Mouse (Mus musculus): ENCODE data around the gene Fam53b. TPM values are rescaled to one million over a fixed set of nuclear protein-coding genes. Genes with fewer than 3 reads are reported as not detected.

The Fam53b gene
- polyA plus RNA-seq, 1 experiment from 2014 or later, result 36.0 TPM

DNA sequence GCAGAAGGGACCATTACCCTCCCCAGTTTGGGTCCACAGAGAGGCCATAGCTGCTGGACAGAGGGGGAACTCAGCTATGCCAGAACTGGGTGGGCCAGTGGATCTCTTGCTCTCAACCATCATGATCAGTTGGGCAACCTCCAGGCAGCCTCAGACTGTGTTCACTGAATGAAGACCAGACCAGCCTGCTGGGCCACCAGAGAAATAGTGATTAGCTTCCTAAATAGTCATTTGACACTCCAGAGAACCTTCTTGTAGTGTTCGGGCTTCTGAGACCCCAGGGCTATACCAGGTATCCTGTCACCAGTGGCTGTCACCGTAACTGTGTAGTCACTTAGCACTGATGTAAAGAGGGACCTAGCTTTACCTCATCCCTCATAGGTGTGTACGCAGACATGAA lies 131.3 kb downstream of the Fam53b start:
- H3K4me1 ChIP-seq (replicated peaks; ENCODE audit: control insufficient read depth, insufficient read depth, low read length), result peaks cover under 1% of the 10 kb centered on the region
- 88% methylated on average over 3 of the region's 3 CpGs for WGBS
- no peaks in the 10 kb centered on the region for H3K9me3 ChIP-seq (ENCODE audit: control insufficient read depth, low read length)

DNA sequence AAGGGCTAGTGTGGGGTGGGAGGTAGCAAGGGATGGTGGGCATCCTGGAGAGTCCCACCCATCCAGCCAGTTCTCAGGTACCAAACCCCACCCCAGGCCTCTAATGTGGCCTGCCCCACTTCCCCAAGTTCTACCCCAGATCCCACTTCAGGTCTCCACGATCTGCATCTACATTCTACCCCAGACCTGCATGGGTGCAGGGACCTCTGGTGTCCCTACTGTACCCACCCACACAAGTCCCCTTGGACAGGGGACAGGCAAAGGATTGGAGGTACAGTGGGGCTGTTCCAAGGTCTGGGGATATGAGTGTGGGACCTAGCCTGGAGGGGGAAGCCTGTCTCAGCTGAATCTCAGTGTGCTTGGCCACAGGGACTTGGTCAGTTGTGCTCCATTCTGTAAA lies 131.9 kb downstream of the Fam53b start:
- Histone ChIP-seq H3K9me3 (ENCODE audit: control insufficient read depth, low read length) (no peaks in the 10 kb centered on the region), H3K36me3 (ENCODE audit: control insufficient read depth, insufficient read depth, low read length) (no peaks in the 10 kb centered on the region), H3K4me1 (replicated peaks; ENCODE audit: control insufficient read depth, insufficient read depth, low read length) (no peaks in the 10 kb centered on the region; the same call in 1 of the 2 replicates), H3K27me3 (ENCODE audit: control insufficient read depth, insufficient read depth, low read depth, low read length) (no peaks in the 10 kb centered on the region), H3K4me2 (ENCODE audit: low read depth, low read length) (no peak overlapping the region), H3K27ac (ENCODE audit: low read length) (no peak overlapping the region), H3K4me3 (ENCODE audit: low read length) (no peak overlapping the region), H3K9ac (ENCODE audit: low read length) (no peak overlapping the region)
- ATAC-seq (ENCODE audit: low read depth), result no peak
- 76% methylated on average over 1 of the region's 1 CpGs for WGBS

More for the DNA sequence above, 131.3 kb downstream of the Fam53b start:
- H3K4me2 ChIP-seq (ENCODE audit: low read depth, low read length), result no peak overlapping the region
- no peak overlapping the region for H3K4me3 ChIP-seq (ENCODE audit: low read length)
- H3K27me3 ChIP-seq (ENCODE audit: control insufficient read depth, insufficient read depth, low read depth, low read length), result no peaks in the 10 kb centered on the region
- H3K36me3 ChIP-seq (ENCODE audit: control insufficient read depth, insufficient read depth, low read length), result no peaks in the 10 kb centered on the region
- no peak overlapping the region for H3K27ac ChIP-seq (ENCODE audit: low read length)
- H3K9ac ChIP-seq (ENCODE audit: low read length), result no peak overlapping the region
- ATAC-seq (ENCODE audit: low read depth), result no peak

DNA sequence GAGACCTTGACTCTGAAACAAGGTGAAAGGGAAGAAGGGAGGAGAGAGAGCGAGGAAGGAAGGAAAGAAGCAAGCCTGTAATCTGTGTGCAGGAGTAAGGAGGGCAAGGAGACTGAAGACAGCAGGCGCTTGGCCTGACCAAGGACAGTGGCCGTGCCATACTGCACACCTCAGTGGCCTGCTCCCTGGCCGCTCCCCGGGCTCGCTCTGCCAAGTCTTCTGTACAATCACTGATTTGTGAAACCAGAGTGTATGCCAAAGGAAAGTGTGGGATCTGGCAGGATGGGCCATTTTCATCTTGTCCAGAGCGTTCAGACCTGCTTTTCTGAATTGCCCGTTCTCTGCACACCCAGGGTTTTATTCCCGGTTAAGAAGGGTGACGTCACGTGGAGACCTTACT lies 132.4 kb downstream of the Fam53b start:
- no peaks in the 10 kb centered on the region; the same call in 1 of the 2 replicates for H3K4me1 ChIP-seq (replicated peaks; ENCODE audit: control insufficient read depth, insufficient read depth, low read length)
- H3K27ac ChIP-seq (ENCODE audit: low read length), result no peak overlapping the region
- no peaks in the 10 kb centered on the region for H3K27me3 ChIP-seq (ENCODE audit: control insufficient read depth, insufficient read depth, low read depth, low read length)
- WGBS, result 86% methylated on average over 11 of the region's 11 CpGs
- H3K4me2 ChIP-seq (ENCODE audit: low read depth, low read length), result no peak overlapping the region
- H3K9ac ChIP-seq (ENCODE audit: low read length), result no peak overlapping the region
- H3K9me3 ChIP-seq (ENCODE audit: control insufficient read depth, low read length), result no peaks in the 10 kb centered on the region
- ATAC-seq (ENCODE audit: low read depth), result no peak
- H3K4me3 ChIP-seq (ENCODE audit: low read length), result no peak overlapping the region
- H3K36me3 ChIP-seq (ENCODE audit: control insufficient read depth, insufficient read depth, low read length), result no peaks in the 10 kb centered on the region

DNA sequence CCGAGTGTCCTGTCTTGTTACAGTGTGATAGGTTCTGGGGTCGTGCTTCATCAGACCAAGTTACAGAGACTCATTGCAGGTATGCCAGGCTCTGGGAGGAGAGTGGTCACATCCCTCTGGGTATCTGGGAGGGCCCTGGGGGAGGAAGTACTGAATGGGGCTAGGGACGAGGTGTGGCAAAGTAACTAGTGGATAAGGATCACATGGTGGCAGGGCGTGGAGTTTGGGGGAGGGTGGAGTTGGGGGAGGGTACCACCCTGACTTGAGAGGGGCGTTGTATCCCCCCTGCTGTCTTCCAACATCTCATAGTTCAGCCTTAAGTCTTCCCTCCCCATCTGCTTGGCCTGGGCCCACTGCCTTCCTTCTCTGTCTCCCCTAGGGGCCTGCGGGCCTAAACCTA lies 134.1 kb downstream of the Fam53b start:
- H3K9me3 ChIP-seq (ENCODE audit: control insufficient read depth, low read length), result no peaks in the 10 kb centered on the region
- WGBS, result 70% methylated on average over 6 of the region's 6 CpGs
- H3K9ac ChIP-seq (ENCODE audit: low read length), result no peak overlapping the region
- no peak overlapping the region for H3K4me2 ChIP-seq (ENCODE audit: low read depth, low read length)
- no peaks in the 10 kb centered on the region for H3K36me3 ChIP-seq (ENCODE audit: control insufficient read depth, insufficient read depth, low read length)
- no peak overlapping the region for H3K27ac ChIP-seq (ENCODE audit: low read length)
- no peaks in the 10 kb centered on the region; the same call in 1 of the 2 replicates for H3K4me1 ChIP-seq (replicated peaks; ENCODE audit: control insufficient read depth, insufficient read depth, low read length)
- no peak overlapping the region for H3K4me3 ChIP-seq (ENCODE audit: low read length)
- H3K27me3 ChIP-seq (ENCODE audit: control insufficient read depth, insufficient read depth, low read depth, low read length), result no peaks in the 10 kb centered on the region
- ATAC-seq (ENCODE audit: low read depth), result no peak

DNA sequence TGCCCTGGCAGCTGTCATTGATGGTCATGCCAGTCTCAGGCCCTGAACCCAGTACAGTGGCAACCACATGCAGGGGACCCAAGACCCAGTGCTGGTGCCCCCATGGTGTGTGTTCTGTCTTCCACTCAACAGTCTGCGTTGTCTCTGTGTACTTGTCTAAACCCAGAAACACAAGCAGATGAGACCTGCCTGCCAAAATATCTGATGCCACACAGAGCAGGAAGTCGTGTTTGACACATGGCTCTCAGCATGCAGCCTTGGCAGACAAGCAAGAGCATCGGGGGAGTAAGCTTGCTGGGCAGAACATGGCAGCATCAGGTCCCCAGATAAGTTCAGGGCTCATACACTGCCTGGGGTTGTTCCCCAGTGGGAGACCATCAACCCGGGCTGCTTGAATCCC lies 134.6 kb downstream of the Fam53b start:
- Histone ChIP-seq H3K36me3 (ENCODE audit: control insufficient read depth, insufficient read depth, low read length) (no peaks in the 10 kb centered on the region), H3K9me3 (ENCODE audit: control insufficient read depth, low read length) (no peaks in the 10 kb centered on the region), H3K4me3 (ENCODE audit: low read length) (no peak overlapping the region), H3K27me3 (ENCODE audit: control insufficient read depth, insufficient read depth, low read depth, low read length) (no peaks in the 10 kb centered on the region), H3K4me2 (ENCODE audit: low read depth, low read length) (no peak overlapping the region), H3K4me1 (replicated peaks; ENCODE audit: control insufficient read depth, insufficient read depth, low read length) (no peaks in the 10 kb centered on the region; the same call in 1 of the 2 replicates), H3K9ac (ENCODE audit: low read length) (no peak overlapping the region), H3K27ac (ENCODE audit: low read length) (no peak overlapping the region)
- 64% methylated on average over 4 of the region's 4 CpGs for WGBS
- no peak for ATAC-seq (ENCODE audit: low read depth)

DNA sequence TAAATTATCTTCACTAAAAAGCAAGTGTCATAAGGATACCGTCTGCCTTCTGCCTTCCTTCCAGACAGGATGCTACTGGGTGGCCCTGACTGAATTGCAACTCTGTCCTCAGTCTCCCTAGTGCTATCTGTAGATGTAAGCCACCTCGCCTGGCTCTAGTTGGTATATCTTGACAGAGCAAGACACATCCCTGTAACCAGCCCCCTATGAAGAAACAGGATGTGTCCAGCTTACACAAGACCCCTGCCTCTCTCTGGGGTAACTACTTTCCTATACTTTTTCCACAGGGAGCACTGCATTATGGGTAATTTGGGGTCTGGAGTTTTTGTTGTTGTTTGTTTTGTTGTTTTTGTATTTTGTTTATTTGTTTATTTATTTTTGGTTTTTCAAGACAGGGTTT lies 137.8 kb downstream of the Fam53b start:
- WGBS, result 87% methylated on average over 2 of the region's 2 CpGs
- no peak for ATAC-seq (ENCODE audit: low read depth)
- Histone ChIP-seq H3K27me3 (ENCODE audit: control insufficient read depth, insufficient read depth, low read depth, low read length) (no peaks in the 10 kb centered on the region), H3K4me1 (replicated peaks; ENCODE audit: control insufficient read depth, insufficient read depth, low read length) (peaks cover 12% of the 10 kb centered on the region), H3K4me3 (ENCODE audit: low read length) (no peak overlapping the region), H3K36me3 (ENCODE audit: control insufficient read depth, insufficient read depth, low read length) (no peaks in the 10 kb centered on the region), H3K27ac (ENCODE audit: low read length) (no peak overlapping the region), H3K4me2 (ENCODE audit: low read depth, low read length) (no peak overlapping the region), H3K9ac (ENCODE audit: low read length) (no peak overlapping the region), H3K9me3 (ENCODE audit: control insufficient read depth, low read length) (no peaks in the 10 kb centered on the region)

DNA sequence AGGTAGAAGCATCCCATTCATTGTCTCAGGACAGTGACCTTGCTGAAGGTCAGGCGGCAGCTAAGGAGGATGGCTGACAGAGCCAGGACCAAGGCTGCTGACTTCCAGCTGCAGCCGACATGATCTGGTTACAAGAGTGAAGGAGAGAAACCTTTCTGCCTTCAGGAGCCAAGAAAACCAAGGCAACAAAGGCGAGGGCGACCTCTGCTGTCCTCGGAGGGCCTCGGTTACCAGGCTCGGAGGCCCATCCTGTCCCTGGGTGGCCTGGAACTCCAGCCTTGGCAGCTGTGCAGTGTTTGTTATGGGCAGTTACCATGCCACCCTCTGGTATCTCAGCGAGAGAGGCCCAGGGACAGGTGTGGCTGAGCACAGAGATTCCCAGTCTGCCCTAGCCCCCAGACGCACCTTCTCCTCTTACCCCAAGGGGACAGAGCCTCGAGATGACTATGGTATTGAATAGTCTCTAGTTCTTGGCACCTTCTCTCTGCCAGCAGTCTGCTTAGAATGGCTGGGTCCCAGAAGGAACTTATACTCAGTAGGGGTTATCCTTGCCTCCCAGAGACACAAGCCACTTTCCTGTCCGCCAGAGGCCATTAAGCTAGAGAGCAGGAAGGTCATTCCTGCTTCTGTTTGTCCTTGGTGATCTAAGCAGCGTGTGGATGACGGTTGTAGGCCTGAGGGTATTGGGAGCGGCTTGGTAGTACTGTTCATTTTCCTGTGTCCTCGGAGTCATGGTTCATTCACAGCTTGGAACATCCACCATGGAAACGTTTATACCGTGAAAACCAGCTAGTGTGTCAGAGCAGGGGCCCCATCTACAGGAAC lies 139.5 kb downstream of the Fam53b start:
- peaks cover 22% of the 10 kb centered on the region for H3K4me1 ChIP-seq (replicated peaks; ENCODE audit: control insufficient read depth, insufficient read depth, low read length)
- no peaks in the 10 kb centered on the region for H3K36me3 ChIP-seq (ENCODE audit: control insufficient read depth, insufficient read depth, low read length)
- no peak overlapping the region for H3K4me3 ChIP-seq (ENCODE audit: low read length)
- H3K9ac ChIP-seq (ENCODE audit: low read length), result no peak overlapping the region
- ATAC-seq (ENCODE audit: low read depth), result peak; percentile 44
- H3K9me3 ChIP-seq (ENCODE audit: control insufficient read depth, low read length), result no peaks in the 10 kb centered on the region
- 50% methylated on average over 17 of the region's 17 CpGs for WGBS
- no peak overlapping the region for H3K27ac ChIP-seq (ENCODE audit: low read length)
- no peak overlapping the region for H3K4me2 ChIP-seq (ENCODE audit: low read depth, low read length)
- no peaks in the 10 kb centered on the region for H3K27me3 ChIP-seq (ENCODE audit: control insufficient read depth, insufficient read depth, low read depth, low read length)

DNA sequence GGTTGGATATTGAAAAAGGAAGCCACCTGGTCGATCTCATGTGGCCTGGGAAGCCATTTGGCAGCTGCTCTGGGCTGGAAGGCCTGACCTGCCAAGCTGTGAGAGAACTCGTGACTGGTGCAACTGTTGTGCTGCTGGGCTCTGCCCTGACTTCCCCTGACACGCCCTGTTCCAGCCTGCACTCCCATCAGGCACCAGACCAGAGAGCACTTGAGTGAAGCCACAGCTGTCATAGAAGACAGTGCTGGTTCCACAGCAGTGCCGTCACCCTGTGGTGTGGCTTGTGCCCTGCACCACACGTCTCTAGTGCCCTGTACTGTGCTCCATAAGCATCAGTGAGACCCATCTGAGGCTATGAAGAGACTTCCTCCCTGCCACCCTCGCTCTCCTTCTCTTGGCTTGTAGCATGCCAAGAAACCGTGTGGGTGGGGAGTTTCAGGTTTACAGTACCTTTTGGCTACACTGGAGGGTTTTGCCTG lies 141.2 kb downstream of the Fam53b start:
- 57% methylated on average over 7 of the region's 7 CpGs for WGBS

DNA sequence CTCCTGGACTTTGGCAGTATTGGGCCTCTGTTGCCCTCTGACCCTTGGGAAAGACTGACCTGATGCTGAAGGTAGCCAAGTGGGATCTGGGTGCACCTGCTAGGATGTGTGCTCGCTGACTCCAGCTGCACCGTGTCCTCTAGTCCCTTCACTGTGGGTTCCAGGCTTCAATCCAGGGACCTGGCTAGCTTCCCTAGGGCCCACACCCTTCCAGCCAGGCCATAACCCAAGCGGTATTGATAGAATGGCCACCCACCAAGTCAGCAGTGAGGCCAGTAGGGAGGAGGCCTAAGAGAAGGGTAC lies 142.9 kb downstream of the Fam53b start:
- H3K27ac ChIP-seq (ENCODE audit: low read length), result peak overlapping the region; percentile 88
- 62% methylated on average over 3 of the region's 3 CpGs for WGBS

More for the DNA sequence above, 141.2 kb downstream of the Fam53b start:
- H3K4me2 ChIP-seq (ENCODE audit: low read depth, low read length), result no peak overlapping the region
- ATAC-seq (ENCODE audit: low read depth), result peak; percentile 63
- no peaks in the 10 kb centered on the region for H3K36me3 ChIP-seq (ENCODE audit: control insufficient read depth, insufficient read depth, low read length)
- H3K9me3 ChIP-seq (ENCODE audit: control insufficient read depth, low read length), result no peaks in the 10 kb centered on the region
- peak overlapping the region; percentile 10; the same call in 1 of the 2 replicates for H3K9ac ChIP-seq (ENCODE audit: low read length)
- no peaks in the 10 kb centered on the region for H3K27me3 ChIP-seq (ENCODE audit: control insufficient read depth, insufficient read depth, low read depth, low read length)
- peak overlapping the region; percentile 57; the same call in 1 of the 2 replicates for H3K27ac ChIP-seq (ENCODE audit: low read length)
- peaks cover 25% of the 10 kb centered on the region for H3K4me1 ChIP-seq (replicated peaks; ENCODE audit: control insufficient read depth, insufficient read depth, low read length)
- no peak overlapping the region for H3K4me3 ChIP-seq (ENCODE audit: low read length)

More for the DNA sequence above, 142.9 kb downstream of the Fam53b start:
- peak; percentile 15; the same call in 1 of the 2 replicates for ATAC-seq (ENCODE audit: low read depth)
- Histone ChIP-seq H3K4me3 (ENCODE audit: low read length) (no peak overlapping the region), H3K9me3 (ENCODE audit: control insufficient read depth, low read length) (no peaks in the 10 kb centered on the region), H3K4me1 (replicated peaks; ENCODE audit: control insufficient read depth, insufficient read depth, low read length) (peaks cover 25% of the 10 kb centered on the region), H3K27me3 (ENCODE audit: control insufficient read depth, insufficient read depth, low read depth, low read length) (no peaks in the 10 kb centered on the region), H3K4me2 (ENCODE audit: low read depth, low read length) (no peak overlapping the region), H3K36me3 (ENCODE audit: control insufficient read depth, insufficient read depth, low read length) (no peaks in the 10 kb centered on the region), H3K9ac (ENCODE audit: low read length) (no peak overlapping the region)

All from lung, embryonic 16.5 days (tissue).